Mouse (Mus musculus): ENCODE results near the gene Gm21812. TPM values are rescaled to one million over a fixed set of nuclear protein-coding genes. Genes with fewer than 3 reads are reported as not detected.
"Not testable (repeated sequence)": the region's sequence is repeated elsewhere in the genome, so short reads cannot be mapped to it uniquely, and the experiment has no call there.

The Gm21812 gene
- not detected in 2 replicates for polyA plus RNA-seq (2012; rRNA removed)

- not testable (repeated sequence) for H3K4me1 ChIP-seq (ENCODE audit: control insufficient read depth, insufficient read depth, insufficient read length)
These were observed at the start of gene Gm21812 for GRCm38 (mm10) chrY:9347084-9347483. Gene Gm21812 (minus strand): TSS chrY:9347184.

More at GRCm38 (mm10) chrY:9347084-9347483, at the start of gene Gm21812:
- no CpG with 5 or more reads among the region's 4 CpGs for WGBS
- DNase-seq (ENCODE audit: low read depth in 1 of 2, low spot score in 2 of 2); H3K27ac ChIP-seq (ENCODE audit: insufficient read depth, low read length); H3K27me3 ChIP-seq (ENCODE audit: control insufficient read depth, insufficient read depth, low read length); H3K4me3 ChIP-seq (ENCODE audit: extremely low read depth, insufficient read depth, insufficient read length); H3K36me3 ChIP-seq (ENCODE audit: control insufficient read depth, insufficient read depth, low read length): not testable (repeated sequence)

Other genes with a start within 250 kb of the Gm21812 start
- not detected in 2 replicates for gene Gm21292, start 213.3 kb downstream of the Gm21812 start, polyA plus RNA-seq (2012; rRNA removed)
- gene Gm21721, start 145.0 kb downstream of the Gm21812 start, polyA plus RNA-seq (2012; rRNA removed) = not detected in 2 replicates
- not detected in 2 replicates for gene Gm21874, start 69.0 kb upstream of the Gm21812 start, polyA plus RNA-seq (2012; rRNA removed)